Mouse (Mus musculus) G1E (cell line): Measurements from ENCODE around the gene Trp53i13.

Experiments used
- CTCF ChIP-seq: IDR thresholded peaks from 2 replicates; pipeline ENCODE4 v1.5.1; 2012; ENCODE audit warnings: low read depth, low read length, inconsistent platforms, mixed read lengths
- GATA1 ChIP-seq: IDR thresholded peaks from 2 replicates; pipeline ENCODE4 v1.6.1; 2012; ENCODE audit warnings: borderline replicate concordance, low read length, inconsistent platforms, mixed read lengths
- GATA2 ChIP-seq: IDR thresholded peaks from 2 replicates; pipeline ENCODE4 v1.6.1; 2012; ENCODE audit warnings: low read depth, low read length, inconsistent platforms, borderline replicate concordance
- TAL1 ChIP-seq: conservative IDR thresholded peaks from 2 replicates; pipeline ENCODE4 v1.6.1; 2012; ENCODE audit warnings: low read depth, low read length, inconsistent platforms, mixed read lengths

DNA sequence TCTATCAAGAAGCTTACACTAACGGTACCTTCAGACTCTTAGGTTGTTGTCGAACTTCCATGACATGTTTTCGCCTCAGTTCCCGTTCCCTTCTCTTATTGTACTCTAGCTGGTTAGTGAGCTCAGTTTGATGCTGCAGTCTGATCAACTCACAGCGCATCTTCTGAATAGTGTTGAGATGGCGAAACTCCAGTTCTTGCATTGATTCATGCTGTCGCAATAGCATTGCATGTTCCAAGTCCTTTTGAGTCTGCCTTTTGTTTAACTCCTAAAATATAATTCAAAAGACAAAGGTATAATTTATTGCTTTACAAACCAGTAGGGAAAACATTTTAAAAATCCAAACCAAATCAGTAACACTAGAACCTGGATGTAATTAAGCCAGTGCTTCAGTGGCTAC is 29.5 kb upstream of the Trp53i13 start:
- TF ChIP-seq GATA1: no peak
- TF ChIP-seq CTCF: no peak
- no peak for TF ChIP-seq GATA2
- no peak for TF ChIP-seq TAL1
